Mouse (Mus musculus): ENCODE results near the gene Alg2. TPM values are rescaled to one million over a fixed set of nuclear protein-coding genes. Genes with fewer than 3 reads are reported as not detected.

Gene Alg2
- 56.5 and 61.1 TPM in 2 replicates for polyA plus RNA-seq (2015; fragmentation: Nextera tagmentation; extraction: Ambion mirVana)

GRCm38 (mm10) chr4:47473968-47474729, at the start of gene Alg2, which contains the start of gene Sec61b:
Alg2 (minus strand) TSS chr4:47474333.
Sec61b (plus strand) TSS chr4:47474658.
- H3K27ac ChIP-seq (replicated peaks), result peak within 1 kb of the TSS; percentile 95
- H3K4me2 ChIP-seq (replicated peaks), result peak within 1 kb of the TSS; percentile 58
- under 1% methylated on average over 58 of the region's 58 CpGs for WGBS
- H3K27me3 ChIP-seq, result no peaks in the 10 kb centered on the region
- peak within 1 kb of the TSS; percentile 62 for H3K4me3 ChIP-seq (replicated peaks)
- H3K9me3 ChIP-seq (replicated peaks), result peaks cover 7% of the 10 kb centered on the region; the same call in 1 of the 2 replicates
- peak within 1 kb of the TSS; percentile 88 for H3K9ac ChIP-seq
- peaks cover 61% of the 10 kb centered on the region for H3K36me3 ChIP-seq
- ATAC-seq (ENCODE audit: insufficient number of reproducible peaks, low FRiP score, low TSS enrichment, low read depth), result peak; percentile 96
- H3K4me1 ChIP-seq, result peaks cover 20% of the 10 kb centered on the region

- ATAC-seq (ENCODE audit: insufficient number of reproducible peaks, low FRiP score, low TSS enrichment, low read depth), result 0 out of 2 replicates have a peak, but pooled peaks have one; percentile 34
- Histone ChIP-seq H3K27ac (replicated peaks) (no peak overlapping the region), H3K4me2 (replicated peaks) (no peak overlapping the region), H3K27me3 (no peaks in the 10 kb centered on the region), H3K4me1 (no peaks in the 10 kb centered on the region), H3K9ac (no peak overlapping the region), H3K9me3 (replicated peaks) (no peaks in the 10 kb centered on the region), H3K36me3 (no peaks in the 10 kb centered on the region), H3K4me3 (replicated peaks) (no peak overlapping the region)
- 78% methylated on average over 6 of the region's 6 CpGs for WGBS
Observed at GRCm38 (mm10) chr4:47521884-47522605, 47.9 kb upstream of the Alg2 start.

DNA sequence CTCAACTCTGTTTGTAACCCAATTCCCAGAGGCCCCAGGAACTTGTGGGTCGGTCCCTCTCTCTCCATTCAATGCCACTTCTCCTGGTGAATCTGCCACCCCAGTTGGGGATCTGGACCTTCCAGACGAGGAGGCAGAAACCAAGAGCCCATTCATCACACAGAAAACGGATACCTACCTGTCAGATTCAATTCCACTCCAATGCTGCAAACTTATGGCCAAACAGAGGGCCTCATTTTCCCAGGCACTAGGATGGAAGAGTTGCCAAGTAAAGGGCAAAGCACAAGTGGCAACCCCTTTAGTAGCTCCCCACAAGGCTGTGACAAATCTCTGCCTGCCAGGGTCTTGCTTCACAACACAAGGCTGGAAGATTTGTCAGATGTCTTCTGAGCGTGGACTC, 45.9 kb upstream of the Alg2 start:
- Histone ChIP-seq H3K4me1 (no peaks in the 10 kb centered on the region), H3K4me3 (replicated peaks) (no peak overlapping the region), H3K9me3 (replicated peaks) (no peaks in the 10 kb centered on the region), H3K9ac (no peak overlapping the region), H3K27ac (replicated peaks) (no peak overlapping the region), H3K36me3 (no peaks in the 10 kb centered on the region), H3K4me2 (replicated peaks) (no peak overlapping the region), H3K27me3 (no peaks in the 10 kb centered on the region)
- WGBS, result 58% methylated on average over 4 of the region's 4 CpGs
- no peak for ATAC-seq (ENCODE audit: insufficient number of reproducible peaks, low FRiP score, low TSS enrichment, low read depth)

- H3K36me3 ChIP-seq, result no peaks in the 10 kb centered on the region
- H3K9me3 ChIP-seq (replicated peaks), result no peaks in the 10 kb centered on the region
- no peak overlapping the region for H3K27ac ChIP-seq (replicated peaks)
- no peaks in the 10 kb centered on the region for H3K27me3 ChIP-seq
- 0 out of 2 replicates have a peak, but pooled peaks have one; percentile 53 for ATAC-seq (ENCODE audit: insufficient number of reproducible peaks, low FRiP score, low TSS enrichment, low read depth)
- no peaks in the 10 kb centered on the region for H3K4me1 ChIP-seq
- WGBS, result 44% methylated on average over 12 of the region's 12 CpGs
- H3K4me3 ChIP-seq (replicated peaks), result no peak overlapping the region
- no peak overlapping the region for H3K9ac ChIP-seq
- no peak overlapping the region for H3K4me2 ChIP-seq (replicated peaks)
Observed at GRCm38 (mm10) chr4:47518551-47519181, 44.5 kb upstream of the Alg2 start.

DNA sequence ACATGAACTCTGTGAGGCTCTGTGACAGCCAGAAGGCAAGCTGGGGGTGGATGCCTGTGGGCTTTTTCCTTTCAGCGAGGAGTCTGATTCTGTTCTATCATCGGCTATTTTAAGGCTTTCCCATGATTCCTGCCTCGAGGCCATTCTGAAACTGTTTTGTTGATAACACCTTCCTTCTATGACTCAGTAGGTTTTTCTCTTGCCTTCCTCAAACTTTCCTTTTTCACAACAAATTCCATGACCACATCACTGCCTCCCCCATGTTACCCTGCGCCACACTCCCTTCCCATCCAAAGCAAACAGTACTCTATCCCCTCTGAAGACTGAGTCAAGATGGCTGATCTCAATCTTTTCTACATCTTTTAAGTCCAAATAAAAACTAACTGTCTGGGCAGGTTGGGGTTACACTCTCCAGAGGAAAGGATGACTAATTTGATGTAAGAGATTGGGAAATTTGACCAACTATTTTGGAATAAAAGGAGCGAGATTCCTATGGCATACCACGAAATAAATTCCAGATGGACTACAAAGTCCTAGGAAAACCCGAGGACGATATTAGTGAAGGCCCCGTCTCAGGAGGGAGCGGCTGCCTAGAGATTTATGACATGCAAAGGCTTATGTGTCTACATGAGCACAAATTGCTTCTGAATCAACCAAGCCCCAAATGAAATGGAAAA, 30.8 kb upstream of the Alg2 start:
- H3K4me3 ChIP-seq (replicated peaks), result no peak overlapping the region
- H3K9me3 ChIP-seq (replicated peaks), result no peaks in the 10 kb centered on the region
- H3K9ac ChIP-seq, result no peak overlapping the region
- no peak overlapping the region for H3K4me2 ChIP-seq (replicated peaks)
- H3K27ac ChIP-seq (replicated peaks), result no peak overlapping the region
- WGBS, result 36% methylated on average over 10 of the region's 10 CpGs
- H3K27me3 ChIP-seq, result no peaks in the 10 kb centered on the region
- no peaks in the 10 kb centered on the region for H3K36me3 ChIP-seq
- 0 out of 2 replicates have a peak, but pooled peaks cover 4% of the 10 kb centered on the region for H3K4me1 ChIP-seq
- ATAC-seq (ENCODE audit: insufficient number of reproducible peaks, low FRiP score, low TSS enrichment, low read depth), result no peak; the same call in 1 of the 2 replicates

- no peaks in the 10 kb centered on the region for H3K27me3 ChIP-seq
- 0 out of 2 replicates have a peak, but pooled peaks cover 4% of the 10 kb centered on the region for H3K4me1 ChIP-seq
- no peak overlapping the region for H3K9ac ChIP-seq
- 71% methylated on average over 6 of the region's 6 CpGs for WGBS
- H3K27ac ChIP-seq (replicated peaks), result no peak overlapping the region
- H3K4me2 ChIP-seq (replicated peaks), result no peak overlapping the region
- ATAC-seq (ENCODE audit: insufficient number of reproducible peaks, low FRiP score, low TSS enrichment, low read depth), result no peak
- no peaks in the 10 kb centered on the region for H3K9me3 ChIP-seq (replicated peaks)
- no peaks in the 10 kb centered on the region for H3K36me3 ChIP-seq
- H3K4me3 ChIP-seq (replicated peaks), result no peak overlapping the region
Observed at GRCm38 (mm10) chr4:47503045-47503444, 28.9 kb upstream of the Alg2 start.

DNA sequence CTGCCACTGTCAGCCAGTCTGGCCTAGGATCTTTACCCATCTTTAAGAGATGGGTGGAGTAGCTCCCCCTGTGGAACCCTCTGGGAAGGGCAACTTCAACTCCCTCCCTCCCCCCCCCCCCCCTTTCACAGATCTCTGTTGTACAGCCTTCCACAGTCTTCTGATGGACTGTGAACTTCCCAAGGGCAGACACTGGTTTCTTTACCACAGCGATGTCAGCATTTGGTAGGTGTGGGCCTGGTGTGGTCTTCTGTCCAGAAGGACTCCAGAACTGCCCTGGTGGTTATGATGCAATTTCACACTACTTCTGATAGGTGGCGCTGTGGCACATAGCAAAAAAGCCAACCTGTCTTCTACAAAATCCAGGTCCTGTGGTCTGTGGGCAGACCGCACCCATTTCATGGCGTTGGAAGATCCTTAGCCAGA, 28.4 kb upstream of the Alg2 start:
- Histone ChIP-seq H3K4me2 (replicated peaks) (no peak overlapping the region), H3K27me3 (no peaks in the 10 kb centered on the region), H3K36me3 (no peaks in the 10 kb centered on the region), H3K27ac (replicated peaks) (no peak overlapping the region), H3K4me1 (0 out of 2 replicates have a peak, but pooled peaks cover 4% of the 10 kb centered on the region), H3K9ac (no peak overlapping the region), H3K4me3 (replicated peaks) (no peak overlapping the region), H3K9me3 (replicated peaks) (no peaks in the 10 kb centered on the region)
- no peak for ATAC-seq (ENCODE audit: insufficient number of reproducible peaks, low FRiP score, low TSS enrichment, low read depth)
- WGBS, result 22% methylated on average over 4 of the region's 4 CpGs

- Histone ChIP-seq H3K9ac (no peak overlapping the region), H3K9me3 (replicated peaks) (no peaks in the 10 kb centered on the region), H3K27me3 (no peaks in the 10 kb centered on the region), H3K36me3 (no peaks in the 10 kb centered on the region), H3K4me1 (0 out of 2 replicates have a peak, but pooled peaks cover 4% of the 10 kb centered on the region), H3K4me3 (replicated peaks) (no peak overlapping the region), H3K27ac (replicated peaks) (no peak overlapping the region), H3K4me2 (replicated peaks) (no peak overlapping the region)
- 86% methylated on average over 10 of the region's 10 CpGs for WGBS
- ATAC-seq (ENCODE audit: insufficient number of reproducible peaks, low FRiP score, low TSS enrichment, low read depth), result no peak
Observed at GRCm38 (mm10) chr4:47499121-47499545, 25.0 kb upstream of the Alg2 start.

DNA sequence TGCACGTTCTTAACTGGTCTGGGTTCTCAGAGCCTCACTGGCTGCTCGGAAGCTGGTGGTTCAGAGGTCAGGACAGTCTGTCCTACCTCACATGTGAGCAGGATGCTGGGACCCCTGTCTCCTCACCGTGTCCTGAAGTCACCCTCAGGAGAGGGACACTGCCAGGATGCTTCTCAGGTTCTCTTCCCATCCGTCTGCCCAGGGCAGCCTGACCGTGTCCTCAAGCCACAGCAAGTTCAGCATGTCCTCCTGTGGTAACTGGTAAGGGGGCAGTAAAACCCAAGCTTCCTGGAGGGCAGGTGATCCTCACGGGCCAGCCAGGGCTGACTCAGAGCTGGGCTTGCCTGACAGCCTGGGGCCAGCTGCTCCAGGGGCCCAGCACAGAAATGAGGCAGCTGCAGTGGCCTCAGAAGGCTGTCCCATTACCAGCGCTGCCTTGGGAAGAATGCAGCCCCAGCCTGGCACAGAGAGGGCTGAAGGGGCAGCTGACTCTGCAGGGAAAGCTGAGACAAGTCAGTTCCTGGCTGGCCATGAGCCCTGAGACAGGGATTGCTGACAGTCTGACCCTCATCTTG, 23.8 kb upstream of the Alg2 start:
- 0 out of 2 replicates have a peak, but pooled peaks cover 3% of the 10 kb centered on the region for H3K4me1 ChIP-seq
- H3K27me3 ChIP-seq, result no peaks in the 10 kb centered on the region
- no peaks in the 10 kb centered on the region for H3K9me3 ChIP-seq (replicated peaks)
- no peak for ATAC-seq (ENCODE audit: insufficient number of reproducible peaks, low FRiP score, low TSS enrichment, low read depth)
- no peak overlapping the region for H3K27ac ChIP-seq (replicated peaks)
- no peak overlapping the region for H3K9ac ChIP-seq
- WGBS, result 58% methylated on average over 7 of the region's 7 CpGs
- H3K4me2 ChIP-seq (replicated peaks), result no peak overlapping the region
- no peak overlapping the region for H3K4me3 ChIP-seq (replicated peaks)
- H3K36me3 ChIP-seq, result no peaks in the 10 kb centered on the region

GRCm38 (mm10) chr4:47494686-47495085, 20.6 kb upstream of the Alg2 start:
- Histone ChIP-seq H3K9ac (no peak overlapping the region), H3K4me1 (no peaks in the 10 kb centered on the region), H3K9me3 (replicated peaks) (no peaks in the 10 kb centered on the region), H3K4me3 (replicated peaks) (no peak overlapping the region), H3K4me2 (replicated peaks) (no peak overlapping the region), H3K36me3 (no peaks in the 10 kb centered on the region), H3K27ac (replicated peaks) (no peak overlapping the region), H3K27me3 (no peaks in the 10 kb centered on the region)
- 73% methylated on average over 2 of the region's 2 CpGs for WGBS
- no peak for ATAC-seq (ENCODE audit: insufficient number of reproducible peaks, low FRiP score, low TSS enrichment, low read depth)
